Mouse (Mus musculus): ENCODE measurements around the gene Fbxl17. TPM values are rescaled to one million over a fixed set of nuclear protein-coding genes. Genes with fewer than 3 reads are reported as not detected.

Fbxl17 gene
- total RNA-seq, 2 experiments from 2014 or later = 58.7 to 62.7 TPM

- no peak for DNase-seq (ENCODE audit: low spot score in 2 of 2)
Observed at GRCm38 (mm10) chr17:63070161-63070761, 429.6 kb downstream of the Fbxl17 start.

- DNase-seq (ENCODE audit: low spot score in 2 of 2) = no peak
Observed at GRCm38 (mm10) chr17:63062785-63063184, 437.0 kb downstream of the Fbxl17 start.

- no peak for DNase-seq (ENCODE audit: low spot score in 2 of 2)
Observed at GRCm38 (mm10) chr17:63061786-63062185, 438.0 kb downstream of the Fbxl17 start.

GRCm38 (mm10) chr17:63060814-63061213 lies 439.0 kb downstream of the Fbxl17 start:
- no peak for DNase-seq (ENCODE audit: low spot score in 2 of 2)

- peak in 1 of 2 experiments; percentile 19 for DNase-seq (ENCODE audit: low spot score in 2 of 2)
Observed at GRCm38 (mm10) chr17:63057740-63058388, 442.0 kb downstream of the Fbxl17 start.

- no peak for DNase-seq (ENCODE audit: low spot score in 2 of 2)
Observed at GRCm38 (mm10) chr17:63056976-63057375, 442.8 kb downstream of the Fbxl17 start.

GRCm38 (mm10) chr17:63053311-63053710 lies 446.5 kb downstream of the Fbxl17 start:
- no peak for DNase-seq (ENCODE audit: low spot score in 2 of 2)

GRCm38 (mm10) chr17:63046401-63046800 lies 453.4 kb downstream of the Fbxl17 start:
- DNase-seq (ENCODE audit: low spot score in 2 of 2) = no peak

GRCm38 (mm10) chr17:63045297-63045696 lies 454.5 kb downstream of the Fbxl17 start:
- DNase-seq (ENCODE audit: low spot score in 2 of 2) = no peak

- no peak for DNase-seq (ENCODE audit: low spot score in 2 of 2)
Observed at GRCm38 (mm10) chr17:63043046-63043675, 456.7 kb downstream of the Fbxl17 start.

- DNase-seq (ENCODE audit: low spot score in 2 of 2) = no peak
Observed at GRCm38 (mm10) chr17:63037562-63037961, 462.3 kb downstream of the Fbxl17 start.

GRCm38 (mm10) chr17:63033141-63033540 lies 466.7 kb downstream of the Fbxl17 start:
- no peak for DNase-seq (ENCODE audit: low spot score in 2 of 2)

GRCm38 (mm10) chr17:63029105-63029504 lies 470.7 kb downstream of the Fbxl17 start:
- no peak for DNase-seq (ENCODE audit: low spot score in 2 of 2)

- no peak for DNase-seq (ENCODE audit: low spot score in 2 of 2)
Observed at GRCm38 (mm10) chr17:63025238-63025637, 474.6 kb downstream of the Fbxl17 start.

GRCm38 (mm10) chr17:63017605-63018167 lies 482.1 kb downstream of the Fbxl17 start:
- no peak for DNase-seq (ENCODE audit: low spot score in 2 of 2)

- no peak for DNase-seq (ENCODE audit: low spot score in 2 of 2)
Observed at GRCm38 (mm10) chr17:63012571-63012923, 487.3 kb downstream of the Fbxl17 start.

GRCm38 (mm10) chr17:63011893-63012570 lies 487.8 kb downstream of the Fbxl17 start:
- DNase-seq (ENCODE audit: low spot score in 2 of 2) = peak; percentile 35 to 53

- no peak for DNase-seq (ENCODE audit: low spot score in 2 of 2)
Observed at GRCm38 (mm10) chr17:63010830-63011229, 489.0 kb downstream of the Fbxl17 start.

- DNase-seq (ENCODE audit: low spot score in 2 of 2) = no peak
Observed at GRCm38 (mm10) chr17:63008788-63009187, 491.0 kb downstream of the Fbxl17 start.

- no peak for DNase-seq (ENCODE audit: low spot score in 2 of 2)
Observed at GRCm38 (mm10) chr17:63008277-63008676, 491.5 kb downstream of the Fbxl17 start.

GRCm38 (mm10) chr17:63007876-63008275 lies 491.9 kb downstream of the Fbxl17 start:
- no peak for DNase-seq (ENCODE audit: low spot score in 2 of 2)
